Mouse (Mus musculus) lung, adult 2 months (tissue): Measurements from ENCODE around the gene Gm42742. TPM values are rescaled to one million over a fixed set of nuclear protein-coding genes. Genes with fewer than 3 reads are reported as not detected.

Experiments
- DNase-seq: peaks from one replicate; pipeline ENCODE4 v3.0.0; 2022
- H3K4me1 ChIP-seq: fragments of 200-500 bp; 2 replicates; pipeline ENCODE4 v1.6.1; 2011; ENCODE audit warnings: low read length; ENCODE audit not compliant: control insufficient read depth, insufficient read depth
- H3K4me3 ChIP-seq: fragments of 200-500 bp; replicated peaks from 2 replicates; pipeline ENCODE3; 2011; ENCODE audit warnings: low read depth, mild to moderate bottlenecking, control low read depth, low read length; ENCODE audit errors: extremely low read depth
- CTCF ChIP-seq: fragments of 200-500 bp; IDR thresholded peaks from 2 replicates; pipeline ENCODE4 v1.5.1; 2011; ENCODE audit warnings: mild to moderate bottlenecking, low read length, control low read depth; ENCODE audit not compliant: insufficient read depth
- POLR2A ChIP-seq: fragments of 200-500 bp; IDR thresholded peaks from 2 replicates; pipeline ENCODE4 v1.6.1; 2011; ENCODE audit warnings: low read depth, mild to moderate bottlenecking, control low read depth, low read length, borderline replicate concordance; ENCODE audit errors: extremely low read depth
- WGBS: fragments of 180-500 bp; shearing (Covaris S2); methylation state at CpG from one replicate; pipeline ENCODE4 v1.1.7; 2018; 5-methylcytosine and 5-hydroxymethylcytosine counted together
- polyA plus RNA-seq: library from polyadenylated mRNA; depleted of rRNA; stranded (reverse); fragments of >200 nt; gene quantifications from 2 replicates; pipeline ENCODE4 v1.2.3, GENCODE M21; 2012

Gm42742 gene
- polyA plus RNA-seq, 1 experiment, result 26.5 TPM

- no peak for DNase-seq
- TF ChIP-seq POLR2A (no peak), CTCF (no peak)
- peaks cover 10% of the 10 kb centered on the region; the same call in 1 of the 2 replicates for H3K4me1 ChIP-seq
- H3K4me3 ChIP-seq, result no peak overlapping the region
- WGBS, result 55% methylated on average over 5 of the region's 5 CpGs
These were observed 948 bp upstream of the Gm42742 start for GRCm38 (mm10) chr7:127021563-127022527.

- DNase-seq, result no peak
- TF ChIP-seq POLR2A (no peak), CTCF (no peak)
- H3K4me1 ChIP-seq, result peaks cover 15% of the 10 kb centered on the region; the same call in 1 of the 2 replicates
- 46% methylated on average over 5 of the region's 5 CpGs for WGBS
- peak overlapping the region; percentile 45 for H3K4me3 ChIP-seq
These were observed 406 bp downstream of the Gm42742 start for GRCm38 (mm10) chr7:127020491-127020890.

DNA sequence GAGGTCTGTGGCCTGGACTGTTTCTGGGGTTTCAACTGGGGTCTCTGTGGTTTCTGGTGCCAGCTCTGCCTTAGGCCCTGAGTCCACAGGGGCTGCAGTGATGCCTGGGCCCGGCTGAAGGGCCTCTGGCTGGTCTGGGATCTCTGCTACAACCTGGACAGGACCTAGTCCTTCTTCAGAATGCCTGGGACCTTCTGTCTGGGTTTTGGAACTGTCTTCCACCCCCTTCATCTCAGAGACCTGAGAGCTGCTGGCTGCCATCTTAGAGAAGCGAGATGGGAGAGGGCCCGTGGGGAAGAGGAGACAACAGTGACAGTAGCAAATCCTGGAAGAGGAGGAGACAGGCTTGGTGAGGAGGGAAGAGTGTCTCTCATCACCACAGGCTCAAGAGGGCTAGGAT lies 866 bp downstream of the Gm42742 start:
- Histone ChIP-seq H3K4me1 (peaks cover 15% of the 10 kb centered on the region; the same call in 1 of the 2 replicates), H3K4me3 (no peak overlapping the region)
- DNase-seq, result no peak
- TF ChIP-seq POLR2A (no peak), CTCF (no peak)
- 68% methylated on average over 3 of the region's 3 CpGs for WGBS

DNA sequence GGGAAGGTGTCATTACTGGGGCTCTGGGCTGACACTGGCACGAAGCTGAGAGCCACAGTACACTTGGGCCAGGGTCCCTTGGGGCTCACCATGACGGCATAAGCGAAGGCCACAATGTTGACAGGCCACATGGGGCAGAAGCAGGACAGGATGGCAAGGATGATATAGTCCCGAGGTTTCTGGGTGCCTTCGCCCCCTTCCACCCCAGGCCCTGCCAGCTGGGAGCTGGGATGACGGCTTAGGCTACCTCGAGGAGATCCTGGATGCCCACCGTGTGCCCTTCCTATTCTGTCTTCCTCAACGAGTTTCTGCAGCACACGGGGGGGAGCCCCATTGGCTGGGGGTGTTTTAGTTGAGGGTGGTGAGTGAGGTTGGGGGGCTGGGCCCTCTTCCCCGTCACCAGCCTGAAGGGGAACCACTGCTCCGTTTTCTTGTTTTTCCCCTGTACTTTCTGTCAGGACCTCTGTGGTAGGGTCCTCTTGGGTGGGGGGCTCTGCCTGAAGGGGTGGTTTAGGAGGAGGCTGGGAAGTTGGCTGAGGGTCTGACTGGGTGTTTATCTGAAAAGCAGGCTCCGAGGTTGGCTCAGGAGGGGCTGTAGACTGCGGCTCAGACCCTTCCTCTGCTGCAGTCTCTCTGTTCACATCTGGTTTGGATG lies 1.5 kb downstream of the Gm42742 start:
- 66% methylated on average over 14 of the region's 14 CpGs for WGBS
- DNase-seq, result no peak
- Histone ChIP-seq H3K4me1 (peaks cover 13% of the 10 kb centered on the region; the same call in 1 of the 2 replicates), H3K4me3 (no peak overlapping the region)
- TF ChIP-seq CTCF (no peak), POLR2A (no peak)

GRCm38 (mm10) chr7:127018416-127019305 lies 2.2 kb downstream of the Gm42742 start:
- DNase-seq, result no peak
- Histone ChIP-seq H3K4me1 (peaks cover 13% of the 10 kb centered on the region; the same call in 1 of the 2 replicates), H3K4me3 (no peak overlapping the region)
- WGBS, result 70% methylated on average over 15 of the region's 15 CpGs
- no peak for TF ChIP-seq POLR2A
- TF ChIP-seq CTCF, result no peak

- no peak for DNase-seq
- no peak overlapping the region for H3K4me3 ChIP-seq
- H3K4me1 ChIP-seq, result peaks cover 17% of the 10 kb centered on the region
- TF ChIP-seq CTCF (no peak), POLR2A (no peak)
- 43% methylated on average over 6 of the region's 6 CpGs for WGBS
These were observed 2.9 kb downstream of the Gm42742 start for GRCm38 (mm10) chr7:127017950-127018345.

GRCm38 (mm10) chr7:127016971-127017949 lies 3.6 kb downstream of the Gm42742 start, which contains the start of gene Pagr1a:
TSS of gene Pagr1a (minus strand) at chr7:127017352.
- H3K4me3 ChIP-seq, result peak within 1 kb of the TSS; percentile 92
- peaks cover 18% of the 10 kb centered on the region for H3K4me1 ChIP-seq
- DNase-seq, result peak; percentile 96
- WGBS, result 1% methylated on average over 39 of the region's 39 CpGs
- TF ChIP-seq POLR2A (peak; percentile 80), CTCF (peak; percentile 63)

DNA sequence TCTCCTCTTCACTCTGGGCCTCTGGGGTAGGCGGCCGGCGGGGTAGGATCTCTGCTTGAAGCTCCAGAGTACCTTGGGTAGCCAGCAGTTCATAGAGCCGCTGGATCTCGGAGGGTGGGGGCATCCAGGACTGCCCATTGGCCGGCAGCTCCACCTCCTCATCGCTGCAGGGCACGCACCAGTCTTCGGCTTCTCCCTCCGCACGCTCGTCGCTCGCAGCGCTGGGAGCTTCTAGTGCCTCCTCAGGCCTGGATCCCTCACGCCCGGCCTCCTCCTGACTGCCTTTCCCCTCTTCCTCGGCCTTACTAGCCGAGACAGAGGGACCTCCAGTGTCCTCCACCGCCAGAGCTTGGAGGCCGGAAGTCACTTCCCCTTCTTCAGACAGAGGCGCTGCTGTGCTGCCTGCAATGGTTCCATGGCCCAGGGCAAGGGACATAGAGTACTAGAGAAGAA lies 4.4 kb downstream of the Gm42742 start:
- WGBS, result 1% methylated on average over 22 of the region's 22 CpGs
- TF ChIP-seq POLR2A (peak; percentile 81; the same call in 1 of the 2 replicates), CTCF (no peak)
- peaks cover 18% of the 10 kb centered on the region for H3K4me1 ChIP-seq
- DNase-seq, result no peak
- peak overlapping the region; percentile 92 for H3K4me3 ChIP-seq

- Histone ChIP-seq H3K4me1 (peaks cover 17% of the 10 kb centered on the region), H3K4me3 (peak within 1 kb of the TSS; percentile 92)
- no peak for DNase-seq
- TF ChIP-seq POLR2A (no peak), CTCF (no peak)
These were observed 4.6 kb downstream of the Gm42742 start, which contains the start of gene Pagr1b for GRCm38 (mm10) chr7:127016481-127016485. TSS of gene Pagr1b (minus strand) at chr7:127016484.

DNA sequence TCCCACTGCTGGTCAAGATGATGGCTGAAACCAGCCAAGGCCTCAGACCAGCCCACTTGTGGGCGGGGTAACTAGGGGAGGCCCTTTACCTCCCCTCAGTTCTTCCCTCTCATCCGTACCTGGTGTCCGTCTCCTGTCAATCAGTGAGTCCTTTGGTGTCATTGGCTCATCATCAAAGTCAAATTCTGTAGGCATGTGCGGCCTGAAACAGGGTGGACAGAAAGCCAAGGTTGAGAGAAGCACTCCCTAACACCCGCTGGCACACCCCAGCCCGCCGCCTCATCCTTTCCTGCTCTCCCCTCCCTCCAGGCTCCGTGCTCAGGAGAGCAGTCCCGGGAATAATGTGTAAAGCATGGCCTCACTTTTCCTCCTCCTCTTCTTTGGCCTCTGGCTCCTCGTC lies 4.8 kb downstream of the Gm42742 start:
- WGBS, result under 1% methylated on average over 10 of the region's 10 CpGs
- peak overlapping the region; percentile 92 for H3K4me3 ChIP-seq
- DNase-seq, result no peak
- TF ChIP-seq CTCF (no peak), POLR2A (no peak)
- peaks cover 15% of the 10 kb centered on the region for H3K4me1 ChIP-seq
